Mouse (Mus musculus) T-helper 1 cell (primary cell): ENCODE results near the gene Adcy5.

ENCODE experiments used
- in situ Hi-C: fragments of 300-600 bp; cut with MboI, MseI; formaldehyde crosslinking; loops from one replicate; pipeline ENCODE4 v1.15.1; 2025; ENCODE audit warnings: high pct_unique_total_duplicates

Adcy5 gene

DNA sequence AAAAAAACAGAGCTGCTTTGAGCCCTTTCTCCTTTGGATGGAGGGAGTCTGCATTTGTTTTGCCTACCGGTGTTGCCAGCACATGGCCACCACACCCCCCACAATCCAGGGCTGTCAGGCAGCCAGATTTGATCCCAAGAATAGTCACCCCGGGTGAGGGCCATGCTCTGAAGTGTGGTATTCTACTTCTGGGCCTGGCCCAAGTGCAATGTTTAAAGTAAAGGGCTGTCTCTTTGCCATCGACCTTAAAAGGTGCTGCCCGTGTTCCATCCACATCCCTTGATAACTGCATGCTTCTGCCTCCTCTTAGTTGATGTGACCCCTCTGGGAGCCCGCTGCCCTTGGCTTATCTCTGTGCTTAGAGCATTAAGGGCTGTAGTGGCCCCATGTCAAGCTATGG is 46.6 kb downstream of the Adcy5 start:
- in situ Hi-C loops: no loop called here

DNA sequence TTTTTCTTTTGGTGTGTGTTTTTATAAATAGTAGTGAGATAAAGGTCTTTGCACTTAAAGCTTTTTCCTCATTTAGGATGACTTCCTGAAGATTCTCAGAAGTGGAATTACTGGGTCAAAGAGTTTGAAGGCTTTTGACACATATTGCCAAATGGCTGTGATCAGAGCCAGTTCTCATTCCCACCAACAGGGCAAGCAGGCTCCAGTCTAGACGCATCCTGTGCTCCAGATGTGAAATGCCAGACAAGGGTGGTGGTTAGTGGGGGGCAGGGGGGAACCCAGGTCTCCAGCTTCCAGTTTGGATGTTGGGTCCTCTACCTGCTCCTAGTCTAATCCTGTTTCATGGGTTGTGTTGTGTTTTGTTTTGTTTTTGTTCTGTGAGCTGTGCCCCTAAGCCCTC is 48.8 kb downstream of the Adcy5 start:
- in situ Hi-C loops: no loop called here

- in situ Hi-C loops: no loop called here
Observed at GRCm38 (mm10) chr16:35205681-35206080, 51.0 kb downstream of the Adcy5 start.

DNA sequence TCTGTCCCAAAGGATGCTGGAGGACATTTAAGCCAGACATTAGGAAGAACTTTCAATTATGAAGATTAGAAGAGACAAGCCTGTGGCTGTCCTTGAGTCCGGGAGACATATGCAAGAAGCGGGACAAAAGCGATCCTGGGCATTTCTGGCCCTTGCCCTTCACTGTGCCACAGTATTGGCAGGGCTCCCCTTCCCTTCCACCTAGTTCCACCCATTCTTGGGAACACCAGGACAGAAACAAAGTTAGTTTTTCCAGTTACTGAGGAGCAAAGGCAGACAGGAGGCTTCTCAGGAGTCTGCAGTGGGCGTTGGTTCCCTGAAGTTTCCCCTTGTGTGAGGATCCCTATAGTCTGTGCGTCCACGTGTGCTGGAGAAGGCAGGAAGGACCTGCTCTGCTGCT is 51.7 kb downstream of the Adcy5 start:
- in situ Hi-C loops: no loop called here

- in situ Hi-C loops: no loop called here
Observed at GRCm38 (mm10) chr16:35208796-35209195, 54.1 kb downstream of the Adcy5 start.

DNA sequence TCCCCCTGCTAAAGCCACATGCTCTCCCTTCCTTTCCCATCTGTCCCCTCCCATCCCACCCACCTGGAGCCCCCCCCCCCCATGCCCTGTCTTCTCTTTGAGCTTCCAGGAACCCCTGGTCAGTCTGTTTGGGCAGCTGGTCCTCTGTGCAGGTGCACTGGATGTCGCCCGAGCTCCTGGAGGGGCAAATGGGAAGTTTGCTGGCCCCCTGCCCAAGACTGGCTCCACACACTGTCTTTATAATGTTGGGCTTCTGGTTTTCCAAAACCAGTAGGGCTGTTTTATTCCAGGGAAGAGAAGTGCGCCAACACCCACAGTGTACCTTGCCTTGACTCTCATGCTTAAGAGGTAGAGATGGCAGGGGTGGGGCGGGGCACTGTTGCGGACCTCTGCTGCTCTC is 55.1 kb downstream of the Adcy5 start:
- in situ Hi-C loops: no loop called here

GRCm38 (mm10) chr16:35215047-35215446 is 60.4 kb downstream of the Adcy5 start:
- in situ Hi-C loops: no loop called here

DNA sequence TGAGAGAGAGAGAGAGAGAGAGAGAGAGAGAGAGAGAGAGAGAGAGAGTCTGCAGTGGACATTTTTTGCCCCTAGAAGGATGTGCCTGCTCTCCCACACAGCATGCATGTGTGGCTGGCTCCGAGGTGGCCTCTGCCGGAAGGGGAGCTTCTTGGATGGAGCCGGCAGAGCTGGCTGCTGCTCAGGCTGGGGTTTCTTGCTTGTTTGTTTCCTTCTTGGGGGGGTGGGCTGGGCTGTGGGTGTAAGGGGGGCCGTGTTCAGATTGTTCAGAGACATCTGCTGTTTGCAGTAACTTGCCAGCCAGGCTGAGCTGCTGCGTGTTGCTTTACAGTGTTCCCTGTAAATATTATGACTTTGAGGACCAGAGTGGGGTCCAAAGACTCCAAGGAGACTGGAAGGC is 60.8 kb downstream of the Adcy5 start:
- in situ Hi-C loops: no loop called here

DNA sequence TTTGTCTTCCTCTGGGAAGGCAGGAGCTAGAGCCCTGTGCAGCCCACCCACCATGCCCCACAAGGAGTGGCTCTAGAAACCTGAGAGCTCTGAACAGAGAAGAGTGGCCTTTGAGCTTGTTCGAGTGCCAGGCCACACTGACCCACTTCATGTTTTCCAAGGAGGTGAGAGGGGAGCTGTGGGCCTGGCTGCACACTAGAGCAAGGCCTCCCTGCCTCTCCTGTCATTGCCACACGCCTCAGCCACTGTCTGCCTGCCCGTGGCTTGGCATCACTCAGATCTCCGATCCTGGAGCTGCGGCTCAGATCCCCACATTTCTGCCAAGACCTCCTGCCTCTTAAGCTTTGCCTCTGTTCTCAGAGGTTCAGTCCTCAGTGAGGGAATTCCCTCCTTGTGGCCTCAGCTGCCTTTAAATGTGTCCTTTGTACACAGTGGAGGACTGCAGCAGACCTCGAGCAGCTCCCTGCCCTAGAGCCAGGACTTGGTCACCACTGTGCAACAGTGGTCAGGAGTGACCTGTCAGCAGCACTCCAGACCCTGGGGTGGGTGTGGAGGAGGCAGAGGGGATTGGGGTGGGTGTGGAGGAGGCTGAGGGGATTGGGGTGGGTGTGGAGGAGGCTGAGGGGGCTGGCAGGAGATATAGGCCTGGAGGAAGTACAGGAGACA is 62.3 kb downstream of the Adcy5 start:
- in situ Hi-C loops: no loop called here

DNA sequence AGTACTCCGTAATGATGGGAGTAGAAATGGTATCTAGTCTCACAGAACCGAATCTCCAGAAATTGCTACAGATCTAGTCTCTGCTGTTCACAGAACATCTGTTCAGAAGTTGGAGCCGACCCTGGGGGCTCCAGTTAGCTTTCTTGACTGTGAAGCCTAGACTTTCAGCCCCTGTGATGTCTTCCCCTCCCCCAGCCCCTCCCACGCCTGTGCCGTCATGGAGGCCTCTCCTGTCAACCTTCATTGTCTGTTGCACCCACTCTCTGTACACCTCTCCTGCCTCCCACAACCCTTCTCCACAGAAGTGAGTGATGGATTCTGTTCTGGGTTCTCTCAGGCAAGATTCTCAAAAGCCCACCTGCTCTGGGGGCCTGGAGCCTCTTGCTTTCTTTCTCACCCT is 65.7 kb downstream of the Adcy5 start:
- in situ Hi-C loops: no loop called here

DNA sequence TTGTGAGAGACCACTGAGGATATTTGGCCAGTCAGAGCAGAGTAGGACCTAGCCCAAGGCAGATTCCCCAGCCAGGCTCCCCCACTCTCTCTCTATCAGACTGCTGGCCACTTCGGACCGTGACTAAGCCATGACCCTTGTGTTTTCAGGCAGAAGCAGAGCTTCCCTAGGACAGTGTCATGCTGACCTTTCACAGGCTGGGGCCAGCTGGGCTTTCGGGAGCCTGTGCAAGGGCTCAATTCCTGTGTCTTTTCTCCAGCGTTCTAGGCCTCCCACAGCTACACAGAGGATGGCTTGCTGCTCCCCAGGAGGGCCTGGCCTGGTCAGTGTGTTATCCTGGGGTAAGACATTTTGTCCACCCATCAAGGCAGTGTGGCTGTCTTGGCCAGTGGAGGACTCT is 66.9 kb downstream of the Adcy5 start:
- in situ Hi-C loops: no loop called here

DNA sequence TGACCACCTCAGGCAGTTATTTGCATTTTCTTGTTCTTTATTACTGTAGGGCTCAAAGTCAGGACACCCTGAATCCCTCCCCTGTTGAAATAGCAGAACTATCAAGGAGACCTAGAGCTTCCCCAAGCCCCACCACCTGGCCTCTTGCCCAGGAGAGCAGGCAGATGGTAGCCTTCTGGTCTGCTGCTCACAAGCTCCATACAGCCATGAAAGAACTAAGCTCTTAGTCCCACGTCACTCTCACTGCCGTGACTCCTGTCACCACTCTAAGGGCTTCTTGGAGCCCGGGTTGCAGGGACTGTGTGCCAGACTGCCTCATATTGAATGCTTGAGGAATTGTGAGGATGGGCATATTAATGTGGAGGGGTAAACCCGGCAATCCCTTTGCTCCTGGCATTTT is 69.3 kb downstream of the Adcy5 start:
- in situ Hi-C loops: no loop called here

GRCm38 (mm10) chr16:35224716-35225115 is 70.0 kb downstream of the Adcy5 start:
- in situ Hi-C loops: no loop called here

DNA sequence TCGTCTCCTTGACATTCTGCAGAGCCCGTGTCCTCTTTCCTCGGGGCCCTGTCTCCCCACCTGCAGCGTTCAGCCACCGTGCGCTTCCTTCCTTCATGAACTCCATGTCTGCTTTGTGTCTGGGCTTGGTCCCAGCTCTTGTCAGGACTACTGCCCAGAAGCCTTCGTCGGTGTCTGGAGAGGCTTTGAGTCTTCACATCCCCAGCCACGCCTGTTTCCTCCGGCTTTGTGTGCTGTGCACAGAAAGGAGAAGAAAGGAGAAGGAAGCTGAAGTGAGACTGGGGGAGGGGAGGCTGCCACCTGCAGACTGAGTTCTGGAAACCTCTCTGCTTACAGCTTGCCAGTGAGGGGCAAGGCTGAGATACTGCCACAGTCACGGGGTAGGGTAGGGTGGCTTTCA is 74.9 kb downstream of the Adcy5 start:
- in situ Hi-C loops: no loop called here

- in situ Hi-C loops: no loop called here
Observed at GRCm38 (mm10) chr16:35232153-35232750, 77.6 kb downstream of the Adcy5 start.

DNA sequence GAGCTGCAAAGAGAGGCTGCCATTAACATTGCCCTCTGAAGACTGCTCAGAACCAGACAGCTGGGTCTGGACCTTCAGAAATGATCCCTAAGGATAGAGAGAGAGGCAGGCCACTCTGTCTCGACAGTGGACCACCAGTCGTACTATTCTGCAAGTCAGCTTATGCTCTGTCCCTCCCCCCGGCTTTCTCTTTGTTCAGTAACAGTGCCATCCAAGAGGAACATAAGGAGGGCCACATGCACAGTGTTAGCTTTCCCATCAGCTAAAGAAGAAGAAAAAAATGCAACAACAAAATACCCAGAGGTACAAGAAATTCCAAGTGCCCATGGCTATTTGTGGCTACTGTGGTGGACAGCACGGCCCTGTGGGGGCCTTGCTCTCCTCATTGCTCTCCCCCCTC is 78.7 kb downstream of the Adcy5 start:
- in situ Hi-C loops: no loop called here

DNA sequence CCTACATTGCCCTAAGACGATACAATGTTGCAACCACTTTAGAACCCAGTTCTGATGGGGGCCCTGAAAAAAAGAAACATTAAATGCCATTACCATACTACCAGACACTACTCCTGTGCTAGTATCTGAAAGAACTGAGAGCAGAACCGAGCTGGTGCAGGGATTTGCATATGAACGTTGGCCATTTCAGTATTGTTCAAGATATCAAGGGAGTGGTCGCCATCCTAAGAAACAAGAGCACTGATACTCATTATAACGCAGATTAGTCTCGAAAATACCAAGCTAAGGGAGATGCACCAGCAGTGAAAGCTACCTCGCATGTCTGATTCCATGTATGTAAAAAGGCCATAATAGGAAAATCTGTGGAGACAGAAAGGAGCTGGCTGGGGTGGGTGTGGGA is 82.4 kb downstream of the Adcy5 start:
- in situ Hi-C loops: no loop called here

DNA sequence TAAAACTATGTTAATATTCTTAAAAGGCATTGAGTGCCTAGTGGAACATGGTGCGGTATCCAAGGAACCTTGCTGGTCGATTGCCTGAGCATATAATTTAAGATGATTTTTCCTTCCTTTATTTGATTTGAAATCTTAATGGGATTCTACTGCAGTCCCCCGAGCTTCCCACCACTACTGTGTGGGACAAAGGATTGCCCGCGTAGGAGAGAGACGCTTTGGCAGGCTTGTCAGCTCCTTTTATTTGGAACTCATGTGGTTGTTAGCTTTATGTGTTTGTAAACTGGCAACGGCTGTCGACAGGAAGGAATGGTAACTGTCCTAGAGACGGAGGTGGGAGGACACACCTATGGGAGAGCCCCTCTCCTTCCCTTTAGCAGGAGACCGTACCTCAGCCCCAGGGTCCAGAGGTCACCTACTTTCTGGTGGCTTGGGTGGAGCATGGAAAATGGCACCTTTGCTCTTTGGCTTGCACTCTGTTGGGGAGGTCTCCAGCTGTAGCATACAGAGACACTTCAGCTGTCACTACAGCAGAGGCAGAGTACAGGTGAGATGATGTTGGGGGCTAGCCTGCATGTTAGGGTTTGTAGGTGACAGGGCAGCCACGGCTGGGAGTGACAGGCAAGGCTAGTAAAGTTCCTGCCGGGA is 84.8 kb downstream of the Adcy5 start:
- in situ Hi-C loops: no loop called here

- in situ Hi-C loops: no loop called here
Observed at GRCm38 (mm10) chr16:35239966-35240730, 85.5 kb downstream of the Adcy5 start.

DNA sequence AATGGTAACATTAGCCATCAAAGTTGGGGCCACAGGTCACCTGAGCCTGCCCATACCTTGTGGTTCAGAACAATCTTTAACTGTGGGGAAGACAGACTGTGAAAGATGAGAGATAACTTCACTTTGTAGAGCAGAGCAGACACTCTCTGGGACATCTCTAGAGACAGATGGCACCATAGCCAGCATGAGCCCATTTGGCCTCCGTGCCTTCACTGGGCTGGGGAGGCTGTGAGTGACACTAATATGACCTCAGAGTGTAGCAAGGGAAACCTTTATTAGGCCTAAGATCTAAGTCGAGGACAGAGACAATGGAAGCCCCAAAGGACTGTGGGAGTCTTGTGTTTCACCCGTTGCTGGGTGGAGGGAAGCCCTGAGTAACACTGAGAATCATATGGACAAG is 92.7 kb downstream of the Adcy5 start:
- in situ Hi-C loops: no loop called here

- in situ Hi-C loops: no loop called here
Observed at GRCm38 (mm10) chr16:35248825-35249224, 94.1 kb downstream of the Adcy5 start.

DNA sequence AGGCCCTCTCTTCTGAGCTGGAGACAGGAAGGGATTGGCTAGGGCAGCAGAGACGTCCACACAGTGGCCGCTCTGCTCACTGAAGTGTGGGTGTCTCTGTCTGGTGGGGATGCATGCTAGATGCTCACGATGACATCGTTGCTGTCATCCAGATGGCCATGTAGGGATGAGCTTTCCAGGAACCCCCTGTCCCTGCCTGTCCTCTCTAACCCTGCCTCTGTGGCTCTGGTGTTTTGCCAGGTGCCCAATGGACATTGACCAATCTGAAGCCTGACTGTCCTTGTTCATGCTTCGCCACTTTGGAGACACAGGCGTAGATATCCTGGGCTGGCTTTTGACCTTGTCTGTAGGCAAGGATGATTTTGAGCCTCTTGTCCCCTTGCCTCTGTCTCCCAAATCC is 95.1 kb downstream of the Adcy5 start:
- in situ Hi-C loops: no loop called here

GRCm38 (mm10) chr16:35251690-35252089 is 97.0 kb downstream of the Adcy5 start:
- in situ Hi-C loops: no loop called here
